Mouse (Mus musculus) layer of hippocampus, adult 9-11 months (tissue): Measurements from ENCODE around the gene Dtd1.

Experiments used
- DNase-seq: peaks from one replicate; pipeline ENCODE4 v3.0.0; 2022

The Dtd1 gene

GRCm38 (mm10) chr2:144718273-144718672 is 118.6 kb downstream of the Dtd1 start:
- no peak for DNase-seq

DNA sequence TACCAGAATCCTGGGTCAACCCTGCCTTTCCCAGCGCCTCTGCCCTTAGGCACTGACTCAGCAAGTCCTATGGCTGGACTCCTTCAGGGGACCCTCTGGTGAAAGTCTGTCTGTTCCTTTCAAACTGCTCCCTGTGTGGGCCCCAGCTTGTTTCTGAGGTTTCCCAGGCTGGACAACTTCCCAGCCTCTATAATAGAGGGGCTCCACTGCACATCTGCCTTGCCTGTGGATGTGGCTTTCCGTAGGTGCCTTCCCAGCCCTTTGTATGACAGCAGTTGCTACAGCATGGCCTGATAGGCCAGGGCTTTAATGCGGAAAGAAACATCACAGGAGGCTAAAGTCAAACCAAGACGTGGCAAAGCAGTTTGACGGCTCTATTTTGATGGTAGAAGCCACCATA is 119.6 kb downstream of the Dtd1 start:
- DNase-seq, result no peak

DNA sequence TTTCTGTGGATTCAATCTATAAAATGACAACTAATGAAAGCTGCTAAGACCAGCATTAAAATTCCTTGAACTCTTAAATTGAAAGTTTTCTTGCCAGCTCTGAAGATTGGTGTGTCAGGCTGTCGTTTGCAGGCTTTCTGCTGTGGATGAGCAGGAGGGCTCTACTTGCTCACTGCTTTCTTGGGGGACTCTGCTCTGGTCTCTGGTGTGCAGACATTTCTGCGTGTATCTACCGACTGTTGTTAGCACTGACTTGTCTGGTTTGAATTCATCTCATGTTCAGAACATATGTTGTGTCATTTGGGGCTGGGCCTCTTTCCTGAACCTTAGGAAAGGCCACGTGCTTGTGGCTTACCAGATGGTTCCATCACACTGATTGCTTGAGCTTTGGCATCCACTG is 120.0 kb downstream of the Dtd1 start:
- DNase-seq, result no peak

GRCm38 (mm10) chr2:144720407-144720959 is 120.8 kb downstream of the Dtd1 start:
- DNase-seq, result no peak

GRCm38 (mm10) chr2:144724679-144725078 is 125.0 kb downstream of the Dtd1 start:
- DNase-seq, result peak; percentile 34

DNA sequence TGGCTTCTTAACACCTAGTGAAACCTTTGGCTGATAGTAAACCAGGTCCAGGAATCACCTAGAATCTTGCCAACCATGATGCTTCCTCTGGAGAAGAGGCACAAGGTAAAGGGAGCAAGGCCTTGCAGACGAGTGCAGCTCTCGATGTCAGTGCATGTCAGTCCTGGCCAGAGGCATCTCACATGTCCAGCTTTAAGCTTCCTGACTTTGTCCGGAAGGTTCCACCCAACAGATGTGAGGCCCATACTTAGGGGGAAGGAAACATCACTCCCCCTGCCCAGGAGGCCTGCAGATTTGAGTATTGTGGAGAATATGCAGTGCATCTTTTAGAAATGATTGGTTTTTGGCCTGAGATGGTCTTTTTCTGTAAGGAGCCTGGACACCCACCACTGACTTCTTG is 127.4 kb downstream of the Dtd1 start:
- DNase-seq, result no peak

- DNase-seq, result no peak
Measured at GRCm38 (mm10) chr2:144729776-144730175, 130.1 kb downstream of the Dtd1 start.

GRCm38 (mm10) chr2:144738161-144738560 is 138.5 kb downstream of the Dtd1 start:
- no peak for DNase-seq

DNA sequence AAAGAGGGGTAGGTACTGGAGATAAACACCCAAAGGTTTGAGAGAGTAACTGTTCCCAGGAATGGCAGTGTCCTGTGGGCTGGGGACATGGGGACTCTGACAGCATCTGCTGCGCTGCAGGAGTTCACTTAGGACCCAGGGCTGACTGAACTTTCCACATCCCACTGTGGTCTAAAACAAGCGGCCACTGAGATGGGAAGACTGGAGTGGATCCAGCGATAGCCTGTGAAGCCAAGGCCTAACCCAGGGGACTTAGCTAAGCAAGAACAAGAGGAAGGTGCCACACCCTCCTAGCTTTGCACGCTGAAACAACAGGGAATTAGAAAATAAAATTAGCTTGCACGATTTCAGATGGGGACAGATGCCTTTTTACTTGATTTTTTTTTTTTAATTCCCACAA is 138.9 kb downstream of the Dtd1 start:
- no peak for DNase-seq

DNA sequence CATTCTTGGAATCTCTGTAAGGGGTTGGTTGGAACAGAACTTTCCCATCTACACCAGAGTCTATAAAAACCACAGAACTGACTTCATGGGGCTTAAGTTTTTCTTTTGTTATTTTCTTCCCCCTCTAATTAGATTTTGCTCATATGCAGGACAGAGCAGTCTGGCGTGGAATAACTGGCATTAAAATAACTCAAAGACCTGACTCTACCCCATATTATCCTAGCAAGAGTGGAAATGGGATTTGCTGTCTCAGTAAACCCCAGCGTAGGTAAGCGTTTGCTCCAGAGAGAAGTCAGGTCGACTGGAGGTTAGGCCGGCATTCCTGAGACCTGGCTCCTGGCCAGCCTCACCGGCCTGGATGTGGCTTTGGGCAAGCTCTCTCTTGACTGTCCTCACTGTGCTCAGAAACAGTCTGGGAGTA is 140.9 kb downstream of the Dtd1 start:
- DNase-seq, result no peak

DNA sequence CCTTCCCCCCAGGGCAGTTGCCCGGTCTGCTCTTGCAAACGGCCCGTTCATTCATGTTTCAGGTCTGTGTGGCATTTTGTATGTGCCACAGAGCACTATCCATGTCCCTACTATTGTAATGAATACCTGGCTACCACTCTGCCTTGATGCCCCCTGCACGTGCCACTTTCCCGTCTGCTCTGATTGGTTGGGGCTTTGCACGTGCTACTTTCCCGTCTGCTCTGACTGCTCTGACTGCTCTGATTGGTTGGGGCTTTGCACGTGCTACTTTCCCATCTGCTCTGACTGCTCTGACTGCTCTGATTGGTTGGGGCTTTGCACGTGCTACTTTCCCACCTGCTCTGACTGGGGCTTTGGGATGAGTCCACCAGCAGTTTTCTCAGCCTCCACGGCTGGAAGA is 142.3 kb downstream of the Dtd1 start:
- no peak for DNase-seq

GRCm38 (mm10) chr2:144743316-144743715 is 143.6 kb downstream of the Dtd1 start:
- no peak for DNase-seq

DNA sequence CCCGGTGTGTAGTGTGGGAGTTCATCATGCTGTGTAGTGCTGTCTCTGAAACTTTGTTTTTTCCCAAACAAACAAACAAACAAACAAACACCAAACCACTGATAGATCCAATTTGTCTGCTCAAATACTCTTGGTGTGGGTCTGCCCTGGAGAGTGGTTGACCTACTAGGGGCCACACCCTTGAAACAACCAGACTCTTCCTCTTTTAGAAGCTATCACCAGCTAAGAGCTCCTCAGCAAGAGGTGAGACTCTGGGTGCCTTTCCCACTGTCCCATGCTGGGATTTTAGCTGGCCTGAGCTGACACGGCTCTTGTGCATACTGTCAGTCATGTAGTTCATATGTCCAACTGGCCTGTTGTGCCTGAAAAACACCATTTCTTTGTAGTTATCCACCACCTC is 145.6 kb downstream of the Dtd1 start:
- no peak for DNase-seq

DNA sequence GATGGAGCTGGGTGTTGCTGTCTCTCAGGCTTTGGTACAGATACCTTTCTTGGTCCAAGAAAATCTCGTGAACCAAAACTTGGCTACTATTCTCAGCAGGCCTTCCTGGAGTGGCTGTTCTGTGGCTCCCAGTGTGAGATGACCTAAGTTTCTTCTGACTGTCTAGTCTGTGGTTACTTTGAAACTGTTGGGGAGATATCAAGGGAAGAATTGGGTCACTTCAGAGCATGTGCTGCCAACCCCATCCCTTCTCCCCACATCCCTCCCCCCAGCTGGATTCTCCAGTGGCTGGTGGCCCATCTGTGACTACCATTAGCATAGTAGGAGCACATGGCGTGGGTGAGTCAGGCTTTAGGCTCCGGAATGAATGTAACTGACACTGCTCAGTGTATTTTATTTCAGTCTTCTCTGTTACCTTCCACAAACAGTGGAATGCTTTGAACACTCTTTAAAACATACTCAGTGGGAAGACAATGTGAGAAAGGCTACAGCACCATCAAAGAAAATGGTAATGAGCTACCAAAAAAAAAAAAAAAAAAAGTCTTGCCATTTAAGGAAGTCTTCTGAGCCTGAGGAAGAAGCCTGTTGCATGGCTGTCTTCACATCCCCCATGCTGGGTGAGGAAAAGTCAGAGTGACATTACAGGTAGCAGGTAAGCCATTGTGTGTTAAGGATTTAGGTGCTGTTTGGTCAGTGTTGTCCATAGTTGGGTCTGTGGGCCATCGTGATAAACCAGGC is 146.5 kb downstream of the Dtd1 start:
- DNase-seq, result peak; percentile 28

DNA sequence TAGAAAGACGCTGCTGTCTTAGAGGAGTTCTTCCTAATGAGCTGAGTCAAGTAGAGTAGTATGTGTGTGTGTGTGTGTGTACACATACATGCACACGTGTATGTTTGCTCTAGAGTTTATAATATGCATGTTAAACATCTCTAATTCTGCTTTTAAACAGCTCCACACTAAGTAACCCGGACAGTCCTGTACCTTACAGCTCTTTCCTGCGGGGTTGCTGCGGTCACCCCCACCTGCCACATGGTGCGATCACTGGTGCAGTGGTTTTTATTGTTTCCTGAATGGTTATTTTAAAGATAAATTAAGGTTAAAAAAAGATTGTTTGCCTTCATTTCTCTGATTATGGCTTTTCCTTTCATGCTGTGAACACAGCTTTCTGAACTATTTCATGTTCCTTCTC is 153.9 kb downstream of the Dtd1 start:
- no peak for DNase-seq

DNA sequence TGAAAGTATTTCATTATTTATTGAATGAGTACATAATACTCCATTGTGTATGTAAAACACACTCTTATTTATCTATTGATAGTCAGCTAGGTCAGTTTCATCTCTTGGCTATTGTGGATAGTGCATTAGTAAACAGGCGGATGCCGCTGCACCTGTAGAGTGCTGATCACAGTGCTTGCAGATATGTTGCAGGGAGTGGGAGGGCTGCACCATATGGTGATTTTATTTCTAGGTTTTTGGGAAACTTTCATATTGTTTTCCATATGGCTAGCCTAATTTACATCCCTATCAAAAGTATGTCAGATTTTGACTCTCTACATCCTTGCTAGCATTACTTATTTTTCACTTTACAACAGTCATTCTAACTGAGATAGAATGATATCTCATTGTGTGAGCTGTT is 155.3 kb downstream of the Dtd1 start:
- DNase-seq, result peak; percentile 34

GRCm38 (mm10) chr2:144760666-144761065 is 161.0 kb downstream of the Dtd1 start:
- no peak for DNase-seq

- no peak for DNase-seq
Measured at GRCm38 (mm10) chr2:144763706-144764105, 164.0 kb downstream of the Dtd1 start.

- no peak for DNase-seq
Measured at GRCm38 (mm10) chr2:144764116-144764788, 164.6 kb downstream of the Dtd1 start.

- no peak for DNase-seq
Measured at GRCm38 (mm10) chr2:144765219-144765618, 165.5 kb downstream of the Dtd1 start.

GRCm38 (mm10) chr2:144768375-144769117 is 168.8 kb downstream of the Dtd1 start:
- DNase-seq, result no peak

DNA sequence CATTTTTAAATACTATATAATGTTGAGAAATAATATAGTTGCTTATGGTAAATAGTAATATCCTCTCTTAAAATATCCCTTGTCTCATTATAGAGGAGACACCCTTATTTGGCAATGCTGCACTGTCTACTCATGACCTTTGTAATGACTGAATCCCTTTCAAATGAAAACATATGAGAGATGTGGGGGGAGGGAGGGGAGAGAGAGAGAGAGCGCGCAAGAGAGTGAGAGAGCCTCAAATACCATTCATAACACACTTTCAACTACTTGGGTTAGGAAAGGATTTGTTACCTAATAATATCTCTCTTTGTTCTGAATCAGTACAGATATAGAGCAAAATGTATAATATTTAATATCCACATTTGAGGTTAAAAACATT is 169.4 kb downstream of the Dtd1 start:
- DNase-seq, result no peak

- no peak for DNase-seq
Measured at GRCm38 (mm10) chr2:144769556-144769955, 169.9 kb downstream of the Dtd1 start.
